Mouse (Mus musculus) embryo, embryonic 10.5 days (tissue): ENCODE measurements at regions not wholly inside any gene's neighbourhood (a gene's known extent, or its start where the extent isn't known, plus 50 kb on each side); places are given as distances from the start of the nearest gene placed in this dataset.

ENCODE experiments used
- DNase-seq: peaks from one replicate; pipeline ENCODE4 v3.0.0-alpha.2; 2015; ENCODE audit warnings: low spot score

- DNase-seq: no peak
Measured at GRCm38 (mm10) chr3:149275478-149276132, 285.2 kb upstream of the Adgrl2 start.

- no peak for DNase-seq
Measured at GRCm38 (mm10) chr3:149274987-149275386, 284.6 kb upstream of the Adgrl2 start.

GRCm38 (mm10) chr3:149273993-149274692 is 283.8 kb upstream of the Adgrl2 start:
- no peak for DNase-seq

GRCm38 (mm10) chr3:149270459-149270858 is 280.1 kb upstream of the Adgrl2 start:
- no peak for DNase-seq

DNA sequence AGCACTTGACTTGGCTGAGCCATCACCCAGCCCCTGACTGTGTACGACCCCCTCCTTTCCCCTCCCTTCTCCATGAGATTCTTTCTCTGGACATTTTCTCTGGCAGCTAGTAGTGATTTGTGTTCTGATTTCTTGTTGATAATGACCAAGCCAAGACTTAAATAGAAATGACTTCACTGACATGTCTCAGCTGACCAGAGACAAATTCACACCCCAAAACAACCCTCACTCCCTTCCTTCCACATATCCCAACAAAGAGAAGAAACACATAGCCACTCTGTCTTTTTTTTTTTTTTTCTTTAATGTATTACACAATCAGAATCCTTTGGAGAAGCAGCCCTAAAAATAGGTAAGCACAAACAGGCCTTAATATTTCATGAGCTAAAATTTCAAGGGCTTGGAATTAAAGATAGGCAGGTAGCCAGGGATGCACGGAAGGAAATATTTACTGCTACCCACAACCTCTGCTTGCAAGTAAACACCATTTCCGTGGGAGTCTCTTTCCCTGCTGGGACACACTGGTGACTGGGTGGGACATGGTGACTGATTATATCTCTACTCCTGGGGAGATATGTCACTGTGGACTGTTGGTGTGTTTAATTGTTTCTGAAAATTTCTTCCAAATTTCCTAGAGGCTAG is 272.1 kb upstream of the Adgrl2 start:
- DNase-seq: no peak

DNA sequence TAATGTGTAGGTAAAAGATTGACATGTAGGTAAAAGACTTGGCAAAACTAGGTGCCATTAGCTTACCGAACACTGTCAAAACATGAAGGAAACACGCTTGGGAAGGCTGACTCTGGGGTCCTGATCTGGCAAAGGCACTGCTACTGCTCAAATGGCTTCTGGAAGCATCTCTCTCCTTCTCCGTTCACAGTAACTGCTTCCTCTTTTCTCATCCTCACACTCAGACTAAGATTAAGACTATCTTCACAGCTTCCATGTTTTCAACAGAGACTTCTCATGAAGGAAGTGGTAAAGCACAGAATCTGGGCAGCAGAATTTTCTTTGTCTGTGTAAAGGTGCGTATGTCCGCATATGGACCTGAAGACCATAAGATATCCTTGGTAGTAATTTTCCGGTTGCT is 271.4 kb upstream of the Adgrl2 start:
- DNase-seq: no peak

GRCm38 (mm10) chr3:149258826-149259225 is 268.5 kb upstream of the Adgrl2 start:
- DNase-seq: no peak

DNA sequence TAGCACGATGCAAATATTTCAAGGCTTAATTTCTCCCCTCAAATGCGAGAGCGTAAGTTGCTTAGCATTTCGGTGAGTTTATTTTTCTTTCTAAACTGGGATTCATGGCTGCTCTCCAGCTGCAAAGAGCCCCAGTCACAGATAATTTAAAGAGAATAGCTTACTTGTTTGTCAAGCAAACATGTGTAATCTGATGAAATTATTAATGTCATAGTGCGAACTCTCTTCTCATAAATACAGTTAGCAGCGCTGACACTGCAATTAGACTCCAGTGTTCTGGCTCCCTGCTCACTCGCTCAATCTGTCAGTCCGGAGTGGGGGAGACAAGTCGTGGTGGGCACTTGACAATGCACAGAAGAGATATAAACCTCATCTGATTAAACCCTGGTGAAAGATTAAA is 266.5 kb upstream of the Adgrl2 start:
- no peak for DNase-seq

GRCm38 (mm10) chr3:149253080-149253479 is 262.7 kb upstream of the Adgrl2 start:
- DNase-seq: no peak

DNA sequence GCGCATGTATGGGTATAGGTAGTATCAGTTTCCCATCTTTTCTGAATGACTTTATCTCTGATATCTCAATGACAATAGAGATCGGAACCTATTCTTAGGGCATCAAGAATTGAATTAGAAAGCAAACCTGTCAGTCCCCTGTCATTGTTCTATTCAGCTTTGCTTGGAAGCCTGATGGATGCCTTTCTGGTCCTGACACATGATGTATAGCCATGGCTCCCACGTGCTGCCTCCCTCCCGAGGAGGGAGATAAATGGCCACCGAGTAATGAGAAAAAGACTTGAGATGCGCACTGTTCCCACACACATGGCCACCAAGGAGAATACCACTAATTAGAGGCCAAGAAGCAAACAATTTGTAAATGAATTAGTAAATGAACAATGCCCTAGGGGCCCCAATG is 261.8 kb upstream of the Adgrl2 start:
- DNase-seq: peak; percentile 30

GRCm38 (mm10) chr3:149247626-149247987 is 257.3 kb upstream of the Adgrl2 start:
- no peak for DNase-seq

DNA sequence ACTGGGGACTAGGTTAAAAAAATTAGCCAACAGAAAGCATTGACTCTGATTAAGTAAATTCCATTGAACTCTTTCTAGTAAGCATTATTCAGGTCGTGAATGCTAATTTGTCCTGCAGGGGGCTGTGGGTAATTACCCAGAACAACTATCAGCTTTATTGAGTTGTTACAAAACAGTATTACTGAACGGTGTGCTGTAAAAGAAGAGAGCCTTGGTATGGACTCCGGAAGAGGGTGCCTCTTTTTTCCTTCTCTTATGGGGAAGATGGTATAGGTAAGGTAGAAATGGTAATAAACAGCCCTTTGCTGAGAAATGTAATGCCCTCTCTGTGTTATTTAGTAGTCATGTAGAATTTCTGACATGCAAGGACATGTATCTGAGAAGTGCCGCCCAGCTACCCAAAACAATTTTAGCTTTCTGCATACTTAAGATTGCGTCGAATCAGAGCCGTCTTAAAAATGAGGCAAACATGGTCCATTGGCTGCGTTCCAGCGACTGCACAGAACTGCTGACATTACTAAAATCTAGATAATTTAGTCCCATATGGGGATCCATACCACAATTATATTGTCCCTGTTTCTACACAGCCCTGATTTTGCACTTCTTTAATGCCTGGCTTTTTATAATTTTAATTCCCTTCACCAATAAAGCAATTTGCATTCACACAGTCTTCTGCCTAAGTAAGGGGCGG is 256.7 kb upstream of the Adgrl2 start:
- DNase-seq: no peak

GRCm38 (mm10) chr3:149239664-149240063 is 249.3 kb upstream of the Adgrl2 start:
- DNase-seq: no peak

- no peak for DNase-seq
Measured at GRCm38 (mm10) chr3:149238076-149238475, 247.7 kb upstream of the Adgrl2 start.

DNA sequence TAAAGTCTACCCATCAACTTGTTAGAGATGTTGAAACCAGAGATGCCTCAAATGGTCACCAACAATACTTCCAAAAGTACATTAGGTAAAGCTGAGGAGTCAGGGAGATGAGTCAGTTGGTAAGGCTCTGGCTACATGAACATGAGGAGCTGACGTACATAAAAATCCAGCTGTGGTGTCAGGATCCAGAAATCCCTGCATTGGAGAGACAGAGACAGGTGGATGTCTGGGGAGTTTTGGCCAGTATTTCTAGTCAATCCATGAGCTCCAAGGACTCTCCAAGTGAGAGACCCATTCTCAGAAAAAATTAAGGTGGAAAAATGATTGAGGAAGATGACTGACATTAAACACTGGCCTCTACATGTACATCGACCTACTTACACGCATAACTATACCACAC is 244.8 kb upstream of the Adgrl2 start:
- no peak for DNase-seq

GRCm38 (mm10) chr3:149233691-149234131 is 243.4 kb upstream of the Adgrl2 start:
- no peak for DNase-seq

- DNase-seq: no peak
Measured at GRCm38 (mm10) chr3:149233191-149233641, 242.9 kb upstream of the Adgrl2 start.

GRCm38 (mm10) chr3:149231346-149231745 is 241.0 kb upstream of the Adgrl2 start:
- no peak for DNase-seq

DNA sequence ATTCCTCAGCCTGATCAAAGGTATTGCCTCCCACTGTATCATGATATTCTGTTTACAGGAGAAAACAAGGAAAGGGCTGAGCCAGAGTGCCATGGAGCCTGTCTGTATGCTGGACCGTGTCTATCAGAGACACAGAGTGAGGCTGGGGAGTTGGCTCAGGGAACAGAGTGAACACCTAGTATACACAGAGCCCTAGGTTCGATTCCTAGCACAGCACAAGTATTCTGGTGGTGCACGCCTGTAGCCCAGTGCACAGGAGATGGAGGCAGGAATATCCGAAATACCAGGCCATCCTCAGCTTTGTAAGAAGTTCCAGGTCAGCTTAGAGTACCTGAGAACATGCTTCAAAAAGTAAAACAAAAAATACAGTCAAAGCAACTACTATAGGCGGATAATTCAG is 237.2 kb upstream of the Adgrl2 start:
- no peak for DNase-seq

DNA sequence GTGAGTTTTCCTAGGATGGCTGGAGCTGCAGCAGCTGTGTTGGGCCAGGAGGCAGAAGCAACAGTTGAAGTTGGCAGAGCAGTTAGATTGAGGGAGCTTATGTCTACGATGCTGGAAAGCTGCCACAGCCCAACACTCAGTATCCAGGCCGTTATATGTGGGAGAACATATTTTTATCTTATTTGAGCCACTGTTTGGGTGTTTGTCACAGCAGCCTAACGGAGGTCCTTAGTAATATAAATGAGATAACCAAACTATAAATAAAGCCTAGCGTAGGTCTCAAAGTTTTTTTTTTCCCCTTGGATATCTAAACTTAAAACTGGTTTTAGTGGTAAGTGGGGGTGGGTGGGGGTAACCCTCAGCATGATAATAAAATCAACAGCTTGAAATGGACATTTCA is 236.4 kb upstream of the Adgrl2 start:
- no peak for DNase-seq

DNA sequence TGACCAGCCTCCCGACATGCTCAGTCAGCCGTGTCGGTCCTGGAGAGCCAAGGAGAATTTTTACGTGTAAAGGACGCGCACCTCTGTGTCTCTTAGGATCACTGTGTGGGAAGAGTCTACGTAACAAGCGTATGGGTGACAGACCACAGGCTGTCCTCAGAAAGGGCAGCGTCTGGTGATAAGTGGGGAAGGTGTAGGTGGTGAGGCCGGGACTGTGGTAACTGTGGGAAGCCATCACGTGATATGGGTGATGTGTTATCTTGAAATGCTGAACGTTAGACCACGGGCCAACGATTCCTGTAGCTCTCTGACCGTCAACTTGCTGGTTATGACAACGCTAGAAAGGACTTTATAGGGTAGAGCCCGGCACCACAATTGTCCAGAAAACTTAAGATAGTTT is 235.3 kb upstream of the Adgrl2 start:
- DNase-seq: no peak

GRCm38 (mm10) chr3:149224271-149224670 is 233.9 kb upstream of the Adgrl2 start:
- DNase-seq: no peak

DNA sequence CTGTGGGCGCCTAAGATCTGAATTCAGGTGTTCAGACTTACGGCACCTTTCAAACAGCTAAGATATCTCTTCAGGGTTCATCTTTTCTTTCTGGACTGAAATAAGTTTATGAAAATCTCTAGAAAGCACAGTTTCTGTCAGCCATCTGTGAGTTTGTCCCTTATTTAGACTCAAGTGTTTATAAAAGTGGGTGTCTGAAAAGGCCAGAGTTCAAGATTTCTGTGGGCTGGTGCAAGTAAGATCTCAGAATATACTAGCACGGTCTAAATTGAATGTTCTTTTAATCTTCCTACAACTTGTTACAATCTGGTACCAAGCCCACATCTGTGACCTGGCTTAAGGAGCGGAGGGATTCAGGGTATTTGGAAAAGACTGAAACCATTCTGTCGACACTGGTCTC is 233.4 kb upstream of the Adgrl2 start:
- DNase-seq: no peak
